Mouse (Mus musculus) frontal cortex, postnatal 14 days (tissue): ENCODE measurements at regions not wholly inside any gene's neighbourhood (a gene's known extent, or its start where the extent isn't known, plus 50 kb on each side); places are given as distances from the start of the nearest gene placed in this dataset.
A peak's percentile ranks its signal among the peaks of the same experiment; 100 is the strongest.

ENCODE experiments used
- DNase-seq, 2 experiments: peaks; one replicate each; pipeline ENCODE4 v3.0.0; 2022; ENCODE audit warnings: low spot score in 2 of 2

DNA sequence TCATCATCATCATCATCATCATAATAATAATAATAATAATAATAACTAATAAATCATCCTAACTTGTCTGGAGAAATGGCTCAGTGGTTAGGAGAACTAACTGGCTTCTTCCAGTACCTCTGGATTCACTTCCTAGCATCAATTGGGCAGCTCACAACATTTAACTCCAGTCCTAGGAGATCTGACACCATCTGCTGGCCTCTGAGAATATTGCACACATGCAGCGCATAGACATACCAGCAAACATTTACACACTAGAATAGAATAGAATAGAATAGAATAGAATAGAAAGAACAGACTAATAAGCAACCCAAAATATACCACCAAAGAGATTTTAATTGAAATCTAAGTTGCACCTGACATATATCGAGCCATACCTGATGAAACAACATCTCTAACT lies 715.9 kb upstream of the Kirrel3 start:
- no peak for DNase-seq

DNA sequence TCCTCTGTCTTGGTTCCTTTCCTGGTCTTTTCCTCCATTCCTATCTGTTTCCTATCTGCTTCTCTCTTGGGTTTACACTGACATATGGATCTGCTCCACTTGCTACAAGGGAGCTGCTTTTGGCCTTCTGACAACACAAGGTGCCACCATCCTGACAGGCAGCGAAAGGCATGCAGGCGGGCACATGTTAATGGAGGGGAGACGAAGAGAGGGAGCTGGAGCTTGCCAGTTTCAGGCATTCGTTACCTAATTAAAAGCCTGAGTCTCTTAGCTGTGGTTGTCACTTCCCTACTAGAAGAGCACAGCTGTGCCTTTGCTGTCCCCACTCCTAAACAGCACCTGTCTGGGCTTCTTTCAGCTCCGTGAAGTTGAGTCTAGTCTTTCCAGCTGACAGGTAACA lies 711.5 kb upstream of the Kirrel3 start:
- DNase-seq = peak in 1 of 2 experiments; percentile 5

DNA sequence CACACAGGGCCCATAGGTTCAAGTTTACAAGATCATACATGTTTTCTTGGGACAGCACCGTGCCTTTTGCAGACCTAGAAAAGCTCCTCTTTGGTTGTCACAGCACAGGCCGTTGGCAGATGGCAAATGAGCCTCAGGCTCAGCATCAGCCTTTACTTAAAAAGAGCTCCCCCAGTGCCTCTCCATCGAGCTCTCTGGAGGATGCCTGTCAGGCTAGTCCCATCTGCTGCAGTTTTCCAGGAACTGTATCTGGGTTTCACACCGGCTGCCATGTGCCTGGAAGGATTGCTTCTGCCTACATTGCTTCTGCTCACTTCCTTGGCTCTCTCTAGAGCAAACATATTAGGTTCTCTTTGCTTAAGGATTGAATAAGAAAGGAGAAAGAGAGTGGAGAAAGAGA lies 695.1 kb upstream of the Kirrel3 start:
- peak; percentile 16 to 30 for DNase-seq

DNA sequence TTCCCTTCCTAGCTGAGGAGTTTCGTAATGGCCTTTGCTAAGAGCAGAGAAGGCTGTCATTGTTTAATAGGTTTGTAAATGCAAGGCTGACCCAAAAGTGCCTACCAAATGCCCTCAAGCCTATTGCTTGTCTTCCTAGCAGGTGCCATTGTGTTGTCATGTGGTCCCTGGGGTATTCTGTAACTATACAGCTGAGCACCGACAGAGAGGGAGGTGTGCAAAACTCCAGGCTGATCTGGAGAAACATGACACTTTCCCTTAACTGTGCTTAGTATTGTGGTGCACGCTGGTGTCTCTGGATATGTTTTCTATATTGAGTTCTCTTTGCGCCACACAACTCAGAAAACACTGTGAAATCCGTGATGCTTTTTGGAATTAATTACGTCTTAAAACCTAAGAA lies 685.4 kb upstream of the Kirrel3 start:
- DNase-seq = no peak

DNA sequence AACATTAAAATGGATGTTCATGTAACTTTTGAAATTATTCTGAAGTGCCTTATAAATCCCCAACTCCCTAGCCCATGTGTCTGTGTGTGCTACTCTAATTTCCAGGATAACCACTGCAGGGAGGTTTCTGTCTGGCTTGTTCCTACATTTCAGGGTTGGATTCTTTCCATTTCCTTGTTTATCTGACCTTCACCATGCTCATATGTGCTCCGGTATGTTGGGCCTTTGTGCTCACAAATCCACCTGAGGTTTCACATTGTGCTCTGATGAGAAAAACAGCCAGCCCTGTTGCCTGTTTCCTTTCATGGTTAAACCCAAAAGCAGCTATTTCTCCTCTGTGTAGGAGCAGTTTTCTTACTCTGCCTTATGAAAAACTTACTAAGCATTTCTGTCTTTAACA lies 684.9 kb upstream of the Kirrel3 start:
- no peak for DNase-seq

DNA sequence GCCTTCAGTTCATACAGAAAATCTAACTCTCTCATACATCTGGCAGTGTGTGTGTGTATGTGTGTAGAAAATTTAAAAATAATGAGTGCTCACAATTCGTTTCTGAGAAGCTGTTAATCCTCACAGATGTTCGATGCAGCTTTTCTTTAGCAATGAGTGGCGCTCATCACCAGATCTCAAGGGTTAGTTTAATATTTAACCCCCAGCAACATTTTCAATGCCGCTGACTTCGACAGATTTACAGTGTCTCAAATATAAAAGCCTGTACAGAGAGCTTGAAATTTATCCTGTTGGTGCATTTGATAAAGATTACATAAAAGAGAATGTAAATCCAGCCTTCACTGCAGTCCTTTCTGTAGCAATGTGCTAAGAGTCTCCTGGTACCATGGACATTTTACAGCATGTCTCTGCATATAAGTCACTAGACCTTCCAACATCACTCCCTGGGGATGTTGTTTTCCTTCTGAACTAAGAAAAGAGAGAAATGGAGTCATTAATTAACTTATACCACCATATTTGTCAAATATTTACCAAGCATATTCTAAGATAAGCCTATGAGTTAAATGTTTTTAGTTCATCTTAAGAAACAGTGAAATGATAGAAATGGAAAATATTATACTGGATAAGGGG lies 670.8 kb upstream of the Kirrel3 start:
- no peak for DNase-seq

DNA sequence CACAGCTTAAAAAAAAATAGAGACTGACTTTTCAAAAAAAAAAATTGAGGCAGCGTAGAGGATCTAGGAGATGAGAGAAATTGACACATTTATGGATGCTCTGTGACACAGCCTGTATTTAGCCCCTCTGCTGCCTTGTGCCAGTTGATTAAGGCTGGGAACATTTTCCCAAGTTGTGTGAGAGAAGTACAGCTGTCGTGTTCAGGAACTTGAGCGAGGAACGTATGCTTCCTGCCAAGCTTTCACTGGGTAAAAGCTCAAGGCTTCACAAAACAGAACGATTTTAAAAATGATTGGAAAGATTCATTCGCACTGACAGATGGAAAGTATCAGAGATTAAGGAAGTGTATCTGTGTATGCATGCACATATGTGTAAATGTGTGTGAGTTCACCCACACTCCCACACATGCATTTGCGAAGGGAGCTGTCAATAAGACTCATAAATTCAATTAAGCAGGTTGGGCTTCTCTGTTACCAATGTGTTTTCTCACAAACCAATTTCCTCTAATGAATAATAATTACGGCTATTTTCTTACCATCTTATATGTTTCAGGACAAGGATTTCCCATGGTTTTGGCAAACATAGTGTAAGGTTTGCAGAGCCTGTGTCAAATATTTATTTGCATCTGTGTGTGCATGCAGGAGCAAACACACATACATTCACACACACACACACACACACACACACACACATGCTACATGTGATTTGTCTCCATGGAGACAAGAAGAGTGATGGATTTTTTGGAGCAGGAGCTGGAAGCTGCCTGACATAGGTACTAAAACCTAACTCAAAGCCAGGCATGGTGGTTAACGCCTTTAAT lies 662.9 kb upstream of the Kirrel3 start:
- peak in 1 of 2 experiments; percentile 13 for DNase-seq

DNA sequence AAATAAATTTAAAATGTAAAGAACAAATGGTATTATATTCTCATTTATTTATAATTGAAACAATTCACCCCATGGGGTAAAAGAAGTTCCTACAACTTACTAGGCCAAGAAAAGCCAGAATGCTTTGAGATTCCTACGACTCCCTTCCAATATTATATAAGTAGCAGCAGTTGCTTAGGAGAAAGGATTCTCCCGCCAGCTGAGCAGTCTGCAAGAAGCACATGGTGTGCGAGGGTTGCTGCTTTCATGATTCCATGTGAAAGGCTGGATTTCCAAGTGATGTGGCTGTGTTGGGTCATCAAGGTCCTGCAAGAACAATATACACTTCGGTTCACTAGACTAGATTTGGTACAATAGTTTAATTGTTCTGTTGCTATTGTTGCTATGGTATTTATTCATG lies 659.6 kb upstream of the Kirrel3 start:
- DNase-seq = no peak

DNA sequence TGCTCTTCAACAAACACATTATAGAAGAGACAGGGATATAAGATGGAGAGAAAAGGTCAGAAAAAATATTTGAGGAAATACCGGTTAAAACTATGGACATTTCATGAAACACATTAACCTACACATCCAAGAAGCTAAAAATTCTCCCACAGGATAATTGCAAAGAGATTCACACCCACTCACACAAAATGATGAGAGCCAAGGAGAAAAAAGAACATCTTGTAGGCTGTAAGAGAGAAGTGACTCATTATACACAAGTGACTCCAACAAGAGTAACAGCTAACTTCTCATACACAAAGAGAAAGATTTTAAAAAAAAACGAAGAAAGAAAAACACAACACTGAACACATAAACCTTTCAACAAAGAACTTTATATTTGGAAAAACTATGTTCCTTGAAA lies 658.3 kb upstream of the Kirrel3 start:
- DNase-seq = no peak

DNA sequence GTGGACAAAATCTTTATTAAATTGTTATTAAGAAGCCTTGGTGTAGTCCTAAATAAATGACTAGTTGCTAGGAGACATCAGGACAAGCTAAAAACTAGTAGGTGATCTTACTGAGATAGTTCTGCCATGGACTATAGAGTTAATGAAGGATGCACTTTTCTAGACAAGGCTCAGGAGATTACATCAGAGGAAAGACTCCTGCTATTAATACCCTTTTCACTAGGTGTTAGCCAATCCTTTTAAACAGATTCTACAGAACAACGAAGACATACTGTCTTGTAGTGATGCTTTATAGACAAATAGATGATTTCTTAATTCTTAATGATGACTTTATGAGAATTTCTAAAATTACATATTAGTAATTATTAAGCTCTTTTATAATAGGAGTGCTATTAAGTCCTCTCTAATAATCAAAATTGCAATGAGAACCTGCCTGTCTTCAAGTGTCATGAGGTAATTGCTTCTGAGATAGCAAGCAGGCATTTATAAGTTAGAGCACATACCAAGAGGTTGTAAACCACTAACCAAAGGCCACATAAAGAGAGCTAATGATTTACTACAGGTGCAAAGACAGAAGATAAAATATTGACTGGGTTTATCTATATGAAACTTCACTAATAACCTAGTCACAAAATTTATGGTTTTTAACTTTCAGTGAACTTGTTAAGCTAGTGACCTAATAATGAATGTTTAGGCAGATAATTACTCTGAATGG lies 647.9 kb upstream of the Kirrel3 start:
- no peak for DNase-seq

DNA sequence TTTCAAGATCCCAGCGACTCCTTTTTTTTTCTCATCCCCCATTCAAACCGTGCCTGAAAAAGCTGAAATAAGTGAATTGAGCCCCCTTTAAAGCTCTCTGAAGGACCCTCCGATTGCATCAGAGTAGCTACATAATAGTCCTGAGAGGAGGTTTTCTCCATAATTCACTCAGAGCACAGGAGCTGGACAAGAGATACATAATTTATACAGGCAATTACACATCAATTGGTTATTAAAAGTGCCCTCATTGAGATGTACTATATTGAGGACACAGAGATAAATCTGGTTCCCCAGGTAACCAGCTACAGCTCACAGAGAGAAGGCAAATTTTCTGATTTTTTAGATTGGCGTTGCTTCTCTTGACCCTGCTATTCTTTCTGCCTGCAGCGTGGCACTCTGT lies 636.1 kb upstream of the Kirrel3 start:
- no peak for DNase-seq

DNA sequence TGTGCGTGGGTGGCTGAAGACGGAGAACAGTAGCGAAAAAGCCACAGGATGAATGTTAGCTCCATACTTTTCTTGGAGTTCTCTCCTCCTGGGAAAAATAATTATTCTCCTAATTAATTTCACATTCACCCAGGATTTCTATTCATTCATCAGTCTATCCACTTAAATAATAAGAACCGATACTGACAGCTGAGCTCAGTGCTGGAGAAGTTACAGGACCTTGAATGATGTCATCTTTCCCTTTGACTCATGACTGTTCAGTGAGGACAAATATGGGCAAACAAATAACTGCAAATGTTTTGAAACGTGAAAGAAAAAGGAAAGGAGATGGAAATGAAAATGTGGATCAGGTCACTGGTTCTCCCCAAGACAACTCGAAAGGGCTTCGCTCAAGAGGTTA lies 635.7 kb upstream of the Kirrel3 start:
- DNase-seq = no peak

DNA sequence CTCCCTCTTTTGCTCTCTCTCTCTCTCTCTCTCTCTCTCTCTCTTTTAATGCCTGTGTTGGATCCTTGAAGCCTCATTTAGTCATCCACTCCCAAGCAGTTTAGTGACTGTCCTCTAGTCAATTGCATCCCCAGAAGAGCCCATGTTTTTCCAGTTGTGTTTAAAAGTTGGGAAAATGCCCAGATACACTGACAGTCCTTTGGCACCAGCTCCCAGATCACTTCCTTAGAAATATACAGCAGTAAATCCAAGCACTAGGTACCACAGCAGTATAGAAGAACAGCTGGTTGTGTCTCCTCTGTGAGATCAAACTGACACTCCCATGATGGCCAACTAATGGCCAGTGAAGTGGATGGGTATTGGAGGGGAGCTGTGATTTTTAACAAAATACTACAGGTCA lies 634.7 kb upstream of the Kirrel3 start:
- no peak for DNase-seq

DNA sequence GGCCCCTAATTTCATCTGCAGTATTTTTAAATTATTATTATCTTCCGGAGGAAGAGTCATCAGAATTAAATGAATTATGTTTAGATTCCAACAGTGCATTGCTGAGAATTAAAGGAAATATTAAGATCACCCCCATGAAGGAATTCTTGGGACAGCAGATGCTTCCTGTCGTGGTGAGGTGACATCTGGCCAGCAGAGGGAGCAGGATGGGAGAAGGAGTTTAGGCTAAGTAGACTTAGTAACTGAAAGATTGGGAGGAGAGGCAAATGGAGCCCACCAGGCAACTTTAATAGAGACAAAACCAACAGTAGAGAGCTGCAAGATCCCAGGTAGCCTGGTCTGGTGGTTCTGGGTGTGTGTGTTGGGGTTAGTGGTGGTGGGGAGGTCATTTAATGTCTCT lies 629.5 kb upstream of the Kirrel3 start:
- peak in 1 of 2 experiments; percentile 10 for DNase-seq

DNA sequence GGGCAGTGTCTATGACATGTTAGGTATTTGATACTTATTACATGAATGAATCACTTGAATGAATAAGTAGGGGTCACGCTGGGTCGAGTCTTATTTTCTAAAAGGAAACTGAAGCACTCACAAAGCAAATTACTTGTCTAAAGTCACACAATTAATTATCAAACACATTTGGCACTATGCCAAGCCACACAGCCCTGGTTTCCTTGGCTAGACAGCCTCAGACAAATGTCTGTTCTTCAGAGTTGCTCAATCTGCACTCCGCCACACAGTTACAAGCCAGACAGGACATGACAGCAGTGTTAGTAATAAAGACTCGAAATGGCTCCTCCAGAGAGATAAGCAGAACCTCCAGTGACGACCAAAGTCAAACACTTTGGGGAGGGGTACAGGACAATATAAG lies 627.2 kb upstream of the Kirrel3 start:
- no peak for DNase-seq

DNA sequence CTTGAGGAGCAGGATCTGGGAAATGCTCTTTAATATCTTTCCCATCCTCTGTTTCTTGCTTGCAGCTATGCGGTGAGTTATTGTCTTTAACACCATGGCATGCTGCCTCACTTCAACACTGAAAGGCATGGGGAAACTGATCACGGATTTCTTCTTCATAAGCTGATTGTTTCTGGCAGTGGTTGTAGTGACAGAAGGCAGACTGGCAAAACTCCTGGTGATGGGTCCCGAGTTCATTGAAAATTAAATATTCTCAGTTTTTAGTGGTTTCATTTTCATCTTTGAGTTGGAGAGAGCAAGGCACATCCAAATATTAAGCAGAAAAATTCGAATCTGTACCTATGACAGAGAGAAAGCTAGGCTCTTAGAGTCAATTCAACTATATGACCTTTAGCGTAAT lies 617.0 kb upstream of the Kirrel3 start:
- DNase-seq = no peak

DNA sequence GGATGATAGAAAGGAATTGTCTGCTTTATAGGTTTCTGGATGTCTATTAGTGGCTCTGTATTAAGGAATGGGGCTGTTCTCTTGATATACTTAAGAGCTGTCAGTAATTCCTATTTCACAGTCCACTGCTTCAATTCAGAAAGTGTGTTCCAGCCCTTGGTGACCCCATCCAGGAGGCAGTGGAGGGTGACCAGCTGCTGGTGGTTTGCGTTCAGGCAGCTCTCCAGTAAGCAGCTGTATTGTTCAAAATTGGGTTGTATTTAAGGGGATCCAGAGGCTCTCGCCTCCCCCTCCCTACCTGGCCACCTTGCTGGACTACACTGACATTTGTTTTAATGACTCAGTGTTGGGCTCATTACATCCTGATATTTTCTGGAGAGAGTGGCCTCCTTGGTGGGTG lies 598.4 kb upstream of the Kirrel3 start:
- no peak for DNase-seq

DNA sequence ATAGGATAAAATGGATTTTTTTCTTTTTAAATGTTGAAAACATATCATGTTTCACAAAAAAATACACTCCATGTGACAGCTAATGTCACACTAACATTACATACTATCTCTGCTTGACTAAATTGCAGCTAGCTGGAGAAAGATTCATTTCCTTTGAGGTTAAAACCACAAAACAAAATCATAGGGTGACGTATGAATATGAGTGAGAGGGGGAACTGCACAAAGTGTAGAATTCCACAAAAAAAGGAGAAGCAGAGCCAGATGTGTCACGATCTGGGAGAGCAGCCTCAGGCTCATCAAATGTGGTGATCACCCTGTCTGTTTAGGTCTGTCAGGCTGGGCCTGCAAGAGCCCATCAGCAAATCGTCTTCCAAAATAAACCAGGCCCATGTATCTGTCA lies 593.7 kb upstream of the Kirrel3 start:
- no peak for DNase-seq

DNA sequence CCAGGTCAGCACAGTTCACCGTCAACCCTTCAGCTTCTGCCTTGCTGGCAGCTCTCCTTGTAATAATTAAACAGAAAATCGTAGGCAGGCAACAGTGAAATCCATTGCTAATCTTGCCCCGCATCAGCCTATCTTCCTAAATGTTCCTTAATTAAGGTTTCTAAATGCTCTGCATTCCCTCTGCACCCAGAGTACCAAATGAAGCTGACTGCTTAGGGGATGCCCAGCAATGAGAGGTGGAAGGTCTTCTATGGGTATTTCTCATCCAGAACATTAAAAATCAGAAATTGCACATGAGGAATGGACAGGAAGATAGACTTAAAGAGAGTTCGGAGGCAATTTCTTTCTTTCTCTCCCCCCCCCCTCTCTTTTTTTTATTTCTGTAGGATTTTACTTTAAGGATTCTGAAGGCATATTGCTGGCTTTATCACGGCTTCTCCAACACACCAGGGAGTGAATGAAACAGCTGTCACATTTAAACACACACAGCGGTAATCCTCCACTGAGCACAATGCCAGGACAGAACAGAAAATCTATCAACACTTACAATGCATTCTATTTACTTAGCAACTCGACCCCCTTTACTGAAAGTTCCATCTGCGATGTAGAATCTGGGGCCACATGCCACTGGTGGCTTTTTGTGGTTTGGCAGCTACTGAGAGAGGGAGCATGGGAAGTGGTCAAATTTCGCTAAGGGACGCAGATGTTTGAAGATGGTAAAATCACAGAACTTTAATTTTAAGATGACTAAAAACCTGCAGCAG lies 584.2 kb upstream of the Kirrel3 start:
- DNase-seq = no peak

DNA sequence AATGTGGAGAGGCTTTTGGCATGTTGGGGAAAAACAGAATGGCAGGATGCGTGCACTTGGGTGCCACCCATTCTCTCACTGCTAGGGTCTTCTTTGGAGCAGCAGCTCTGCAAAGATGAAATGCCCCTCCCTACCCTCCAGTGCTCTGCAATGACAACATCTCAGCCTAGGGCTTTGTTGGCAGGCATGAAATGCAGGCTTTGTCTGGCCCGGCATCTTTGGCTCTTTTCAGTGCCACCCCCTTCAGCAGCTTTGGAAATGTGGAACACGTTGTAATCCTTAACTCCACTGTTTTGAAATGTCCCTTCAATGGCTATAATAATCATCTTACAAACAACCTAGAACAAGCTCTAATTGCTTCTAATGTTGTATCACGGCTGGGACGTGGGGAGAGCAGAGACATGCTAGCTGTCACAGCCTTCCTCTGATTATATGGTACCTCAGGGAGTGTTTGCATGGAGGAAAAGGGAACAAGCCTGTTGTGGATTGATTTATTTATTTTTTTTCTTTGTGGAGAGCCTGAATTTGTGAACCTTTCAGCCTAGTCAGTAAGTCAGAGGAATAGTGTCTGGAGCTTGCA lies 581.6 kb upstream of the Kirrel3 start:
- no peak for DNase-seq

DNA sequence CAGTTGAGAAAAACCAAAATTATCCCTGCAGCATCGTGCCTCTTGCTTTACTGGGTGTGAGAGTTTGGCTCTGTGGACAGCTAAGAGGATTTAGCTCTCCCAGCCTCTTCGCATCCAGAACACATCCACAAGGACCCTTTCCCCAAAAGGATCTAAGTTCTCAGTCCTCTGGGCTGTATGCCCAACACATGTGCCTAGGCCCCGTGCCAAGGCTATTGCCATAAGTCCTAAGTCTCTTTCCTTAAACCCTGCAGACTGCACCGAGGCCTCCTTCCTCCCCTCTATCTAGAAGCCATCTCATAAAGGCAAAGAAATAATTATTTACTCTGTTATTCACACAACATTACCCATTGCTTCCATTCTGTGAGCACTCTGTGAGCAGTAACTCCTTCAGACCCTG lies 570.8 kb upstream of the Kirrel3 start:
- no peak for DNase-seq
